In genomic region chr2:144238341-144238740, GRCm38 (mm10) we compare ENCODE assay signal across 9 mouse cellular contexts. TPM values are rescaled to one million over a fixed set of nuclear protein-coding genes. Genes with fewer than 3 reads are reported as not detected.
DNase-seq lines count a peak whose midpoint lies in the region; ATAC-seq and TF ChIP-seq lines count a peak whose summit lies in the region.
"Had no signal": no experiment of that assay in that cellular context is flagged by ENCODE, and none has a peak within 500 bp of the region (broad histone marks: within the 10 kb centered on the region; RNA-seq: fewer than 3 reads in every experiment).

No protein-coding gene starts in this region.

- TF ChIP-seq EP300 in heart, adult 2 months (IDR thresholded peaks at IDR 0.05; ENCODE audit: insufficient read depth, low read depth, low read length) = 0 out of 2 replicates have a peak, but pooled peaks have one; percentile 45

- no peaks in the 10 kb centered on the region for H3K27me3 ChIP-seq in heart, adult 2 months (ENCODE audit: control insufficient read depth, insufficient read depth, low read length)
- no peaks in the 10 kb centered on the region for H3K27me3 ChIP-seq in heart, embryonic 11.5 days (ENCODE audit: control insufficient read depth, insufficient read depth, low read length)
- H3K27me3 ChIP-seq in neural tube, embryonic 15.5 days (replicated peaks) = no peaks in the 10 kb centered on the region

- H3K36me3 ChIP-seq in heart, adult 2 months (ENCODE audit: control insufficient read depth, insufficient read depth, low read length) = no peaks in the 10 kb centered on the region
- no peaks in the 10 kb centered on the region for H3K36me3 ChIP-seq in heart, embryonic 11.5 days (ENCODE audit: control insufficient read depth, insufficient read depth, low read length)
- H3K36me3 ChIP-seq in neural tube, embryonic 15.5 days = no peaks in the 10 kb centered on the region

- H3K4me1 ChIP-seq in heart, adult 2 months (ENCODE audit: control insufficient read depth, insufficient read depth, low read length) = peaks cover 2% of the 10 kb centered on the region
- H3K4me1 ChIP-seq in heart, embryonic 11.5 days (ENCODE audit: control insufficient read depth, insufficient read depth, low read length) = no peaks in the 10 kb centered on the region
- peaks cover 3% of the 10 kb centered on the region; the same call in 1 of the 2 replicates for H3K4me1 ChIP-seq in neural tube, embryonic 15.5 days

- no peaks in the 10 kb centered on the region for H3K9me3 ChIP-seq in heart, embryonic 11.5 days (replicated peaks; ENCODE audit: control insufficient read depth, low read length)
- H3K9me3 ChIP-seq in neural tube, embryonic 15.5 days (replicated peaks) = no peaks in the 10 kb centered on the region

- 47% methylated on average over 6 of the region's 6 CpGs for WGBS in heart, adult 2 months
- 76% methylated on average over 6 of the region's 6 CpGs for WGBS in heart, embryonic 11.5 days (ENCODE audit: insufficient replicate concordance)
- WGBS in neural tube, embryonic 15.5 days = 79% methylated on average over 6 of the region's 6 CpGs

- H3K9ac ChIP-seq in heart, adult 2 months (ENCODE audit: low read depth, low read length) = no peak overlapping the region
- no peak overlapping the region for H3K9ac ChIP-seq in heart, embryonic 11.5 days (ENCODE audit: low read depth, low read length)
- H3K9ac ChIP-seq in neural tube, embryonic 15.5 days (replicated peaks) = no peak overlapping the region

- H3K4me2 ChIP-seq in heart, embryonic 11.5 days = no peak overlapping the region
- no peak overlapping the region for H3K4me2 ChIP-seq in neural tube, embryonic 15.5 days

- no peak for ATAC-seq in heart, embryonic 11.5 days (replicated peaks; ENCODE audit: insufficient number of reproducible peaks, low FRiP score, low TSS enrichment)
- no peak for ATAC-seq in neural tube, embryonic 15.5 days (ENCODE audit: low FRiP score)

- H3K79me2 ChIP-seq in heart, adult 2 months (replicated peaks; ENCODE audit: control insufficient read depth, insufficient read depth, low read length) = no peaks in the 10 kb centered on the region

- H3K4me3 ChIP-seq in heart, adult 2 months = no peak overlapping the region
- no peak overlapping the region for H3K4me3 ChIP-seq in heart, embryonic 11.5 days (ENCODE audit: low read depth, low read length)
- no peak overlapping the region for H3K4me3 ChIP-seq in neural tube, embryonic 15.5 days (replicated peaks)

- intact Hi-C loops in heart, adult 2 months (cut with DNase I) = no loop called here
- intact Hi-C loops in heart, postnatal 36 days (cut with DNase I) = no loop called here

- peak; percentile 80 to 87 for DNase-seq in heart, adult 2 months
- peak; percentile 27 for DNase-seq in NIH3T3 (ENCODE audit: low read depth)
- DNase-seq in gastrocnemius, adult 18-20 months (ENCODE audit: low spot score) = peak; percentile 81
- peak; percentile 70 to 71 for DNase-seq in heart, postnatal 36 days
- no peak for DNase-seq in yolk sac, embryonic 10.5 days (ENCODE audit: low spot score)
- DNase-seq: kidney, adult 11 months; thymus, postnatal 14 days had no signal

- peak; percentile 32 for TF ChIP-seq CTCF in heart, adult 2 months (IDR thresholded peaks at IDR 0.05)

- no peak for TF ChIP-seq POLR2A in heart, adult 2 months (IDR thresholded peaks at IDR 0.05; ENCODE audit: insufficient read depth, low read depth, low read length)

- H3K27ac ChIP-seq in heart, adult 2 months = peak overlapping the region; percentile 65
- no peak overlapping the region for H3K27ac ChIP-seq in heart, embryonic 11.5 days (ENCODE audit: low read depth, low read length)
- no peak overlapping the region for H3K27ac ChIP-seq in neural tube, embryonic 15.5 days (replicated peaks)

RNA-seq across cellular contexts. Expression of gene Mgme1, which starts 32.1 kb away (rescaled TPM):
- 10 to 100 TPM; 16.4 to 17.5 TPM for total RNA-seq in heart, adult 2 months (2021)
- 7.3 and 11.9 TPM in 2 replicates for polyA plus RNA-seq in heart, adult 2 months (2012; rRNA removed)
- polyA plus RNA-seq in heart, embryonic 11.5 days (2014; fragmentation: Nextera tagmentation; extraction: Ambion mirVana) = 16.7 and 20.8 TPM in 2 replicates
- total RNA-seq in gastrocnemius, adult 18-20 months (2021) = 10 to 100 TPM; 10.9 to 11.0 TPM
- 10 to 100 TPM; 12.4 to 14.4 TPM for total RNA-seq in heart, postnatal 36 days (2021)
- 13.3 and 15.5 TPM in 2 replicates for polyA plus RNA-seq in neural tube, embryonic 15.5 days (2015; fragmentation: Nextera tagmentation; extraction: Ambion mirVana)

RNA-seq across cellular contexts. Expression of gene Snx5, which starts 32.4 kb away (rescaled TPM):
- 10 to 100 TPM; 51.5 to 55.3 TPM for total RNA-seq in heart, adult 2 months (2021)
- 22.2 and 39.7 TPM in 2 replicates for polyA plus RNA-seq in heart, adult 2 months (2012; rRNA removed)
- polyA plus RNA-seq in heart, embryonic 11.5 days (2014; fragmentation: Nextera tagmentation; extraction: Ambion mirVana) = 114 and 115 TPM in 2 replicates
- 10 to 100 TPM; 55.8 to 58.1 TPM for total RNA-seq in gastrocnemius, adult 18-20 months (2021)
- total RNA-seq in heart, postnatal 36 days (2021) = 10 to 100 TPM; 54.1 to 57.4 TPM
- 74.4 and 93.8 TPM in 2 replicates for polyA plus RNA-seq in neural tube, embryonic 15.5 days (2015; fragmentation: Nextera tagmentation; extraction: Ambion mirVana)
